Mouse (Mus musculus): ENCODE results near the gene Ypel1. TPM values are rescaled to one million over a fixed set of nuclear protein-coding genes. Genes with fewer than 3 reads are reported as not detected.

Ypel1 gene
- 89.9 and 95.5 TPM in 2 replicates for polyA plus RNA-seq (2016; fragmentation: Nextera tagmentation; extraction: Ambion mirVana)

- Histone ChIP-seq H3K27me3 (replicated peaks; ENCODE audit: low read depth, poor library complexity, severe bottlenecking) (no peaks in the 10 kb centered on the region), H3K27ac (replicated peaks) (peak within 1 kb of the TSS; percentile 98), H3K36me3 (replicated peaks) (peaks cover 32% of the 10 kb centered on the region), H3K4me3 (peak within 1 kb of the TSS; percentile 91), H3K9me3 (no peaks in the 10 kb centered on the region), H3K4me1 (peaks cover 9% of the 10 kb centered on the region)
- WGBS = under 1% methylated on average over 76 of the region's 76 CpGs
- DNase-seq (ENCODE audit: low spot score) = peak; percentile 93
Observed at GRCm38 (mm10) chr16:17069511-17070443, at the start of gene Ypel1. Ypel1 (plus strand) TSS chr16:17069696.

GRCm38 (mm10) chr16:17024469-17025148, 44.9 kb upstream of the Ypel1 start:
- no peaks in the 10 kb centered on the region for H3K27me3 ChIP-seq (replicated peaks; ENCODE audit: low read depth, poor library complexity, severe bottlenecking)
- H3K27ac ChIP-seq (replicated peaks) = no peak overlapping the region
- no peak for DNase-seq (ENCODE audit: low spot score)
- no peaks in the 10 kb centered on the region for H3K4me1 ChIP-seq
- 96% methylated on average over 3 of the region's 3 CpGs for WGBS
- no peaks in the 10 kb centered on the region for H3K9me3 ChIP-seq
- peaks cover 96% of the 10 kb centered on the region for H3K36me3 ChIP-seq (replicated peaks)
- H3K4me3 ChIP-seq = no peak overlapping the region

DNA sequence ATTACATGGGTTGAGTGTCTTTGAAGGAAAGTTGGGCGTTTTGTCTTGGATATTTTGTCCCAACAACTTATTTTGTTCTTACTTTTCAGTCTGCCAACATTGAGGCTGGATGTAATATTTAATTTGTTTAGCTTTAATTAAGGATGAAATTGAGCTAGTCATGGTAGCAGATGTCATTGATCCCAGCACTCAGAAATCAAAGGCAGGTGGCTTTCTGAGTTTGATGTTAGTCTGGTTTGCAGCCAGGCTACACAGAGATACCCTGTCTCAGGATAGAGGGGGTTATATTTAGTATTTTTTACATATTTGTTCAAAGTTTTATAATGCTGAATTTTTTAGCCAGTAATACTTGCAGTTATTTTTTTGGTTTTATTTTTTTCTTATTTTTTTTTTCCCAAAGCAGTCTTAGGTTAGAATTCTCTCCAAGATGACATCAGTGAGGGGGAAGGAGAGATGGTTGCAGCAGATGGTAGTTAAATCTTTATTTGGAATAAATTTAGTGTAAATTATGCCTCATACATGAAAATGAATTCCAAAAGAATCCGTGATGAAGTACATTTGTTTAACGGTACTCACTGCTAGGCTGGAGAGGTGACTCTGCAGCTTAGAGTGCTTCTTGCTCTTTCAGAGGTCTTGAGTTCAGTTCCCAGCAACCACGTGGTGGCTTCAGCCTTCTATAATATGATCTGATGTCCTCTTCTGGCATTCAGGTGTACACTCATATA, 39.4 kb upstream of the Ypel1 start:
- Histone ChIP-seq H3K9me3 (no peaks in the 10 kb centered on the region), H3K27ac (replicated peaks) (no peak overlapping the region), H3K4me3 (no peak overlapping the region), H3K36me3 (replicated peaks) (peaks cover 91% of the 10 kb centered on the region), H3K4me1 (no peaks in the 10 kb centered on the region), H3K27me3 (replicated peaks; ENCODE audit: low read depth, poor library complexity, severe bottlenecking) (no peaks in the 10 kb centered on the region)
- WGBS = 89% methylated on average over 4 of the region's 4 CpGs
- no peak for DNase-seq (ENCODE audit: low spot score)

DNA sequence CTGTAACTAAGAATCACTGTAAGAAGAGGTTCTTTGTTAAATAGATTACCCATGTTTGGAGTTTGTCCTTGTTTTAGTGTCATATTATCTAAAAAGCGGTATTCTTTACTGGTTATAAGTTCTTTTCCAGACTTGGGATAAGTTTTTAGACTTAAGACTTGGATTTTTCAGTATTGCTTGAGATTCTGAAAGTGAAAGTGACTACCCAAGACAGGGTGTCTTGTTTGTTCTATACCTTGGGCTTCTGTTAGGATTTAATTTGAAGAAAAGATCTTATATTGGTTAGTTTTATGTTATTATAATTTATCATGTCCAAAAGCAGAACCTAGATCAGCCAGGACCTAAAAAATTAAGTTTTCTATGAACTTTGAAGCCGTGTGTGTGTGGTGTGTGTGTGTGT, 35.7 kb upstream of the Ypel1 start:
- no peaks in the 10 kb centered on the region for H3K4me1 ChIP-seq
- peaks cover 92% of the 10 kb centered on the region for H3K36me3 ChIP-seq (replicated peaks)
- 94% methylated on average over 2 of the region's 2 CpGs for WGBS
- H3K9me3 ChIP-seq = no peaks in the 10 kb centered on the region
- DNase-seq (ENCODE audit: low spot score) = no peak
- no peak overlapping the region for H3K27ac ChIP-seq (replicated peaks)
- H3K4me3 ChIP-seq = no peak overlapping the region
- H3K27me3 ChIP-seq (replicated peaks; ENCODE audit: low read depth, poor library complexity, severe bottlenecking) = no peaks in the 10 kb centered on the region

GRCm38 (mm10) chr16:17040716-17041115, 28.8 kb upstream of the Ypel1 start:
- 97% methylated on average over 3 of the region's 3 CpGs for WGBS
- H3K4me3 ChIP-seq = no peak overlapping the region
- DNase-seq (ENCODE audit: low spot score) = no peak
- no peaks in the 10 kb centered on the region for H3K4me1 ChIP-seq
- no peak overlapping the region for H3K27ac ChIP-seq (replicated peaks)
- no peaks in the 10 kb centered on the region for H3K9me3 ChIP-seq
- no peaks in the 10 kb centered on the region for H3K27me3 ChIP-seq (replicated peaks; ENCODE audit: low read depth, poor library complexity, severe bottlenecking)
- peaks cover 100% of the 10 kb centered on the region for H3K36me3 ChIP-seq (replicated peaks)

DNA sequence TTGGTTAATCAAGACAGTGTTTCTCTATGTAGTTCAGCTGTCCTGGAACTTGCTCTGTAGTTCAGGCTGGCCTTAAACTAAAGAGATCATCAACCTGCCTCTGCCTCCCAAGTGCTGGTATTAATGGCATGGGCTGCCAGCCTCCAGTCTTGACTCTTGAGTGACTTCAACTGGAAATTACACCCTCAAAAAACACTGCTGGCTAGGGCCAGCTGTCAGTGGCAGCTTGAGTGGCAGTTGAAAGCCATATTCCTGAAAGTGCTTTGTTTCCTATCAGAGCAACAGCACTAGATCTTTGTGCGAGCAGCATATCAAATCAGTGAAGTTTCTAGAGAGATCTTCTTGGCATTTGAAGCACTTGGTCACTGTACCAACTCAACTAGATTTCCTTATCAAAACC, 28.1 kb upstream of the Ypel1 start:
- Histone ChIP-seq H3K9me3 (no peaks in the 10 kb centered on the region), H3K36me3 (replicated peaks) (peaks cover 100% of the 10 kb centered on the region), H3K4me1 (no peaks in the 10 kb centered on the region), H3K4me3 (no peak overlapping the region), H3K27me3 (replicated peaks; ENCODE audit: low read depth, poor library complexity, severe bottlenecking) (no peaks in the 10 kb centered on the region), H3K27ac (replicated peaks) (no peak overlapping the region)
- no peak for DNase-seq (ENCODE audit: low spot score)
- WGBS = 95% methylated on average over 1 of the region's 1 CpGs

- Histone ChIP-seq H3K27ac (replicated peaks) (no peak overlapping the region), H3K4me1 (no peaks in the 10 kb centered on the region), H3K4me3 (no peak overlapping the region), H3K27me3 (replicated peaks; ENCODE audit: low read depth, poor library complexity, severe bottlenecking) (no peaks in the 10 kb centered on the region), H3K36me3 (replicated peaks) (peaks cover 96% of the 10 kb centered on the region), H3K9me3 (no peaks in the 10 kb centered on the region)
- DNase-seq (ENCODE audit: low spot score) = no peak
- 93% methylated on average over 3 of the region's 3 CpGs for WGBS
Observed at GRCm38 (mm10) chr16:17044320-17044719, 25.2 kb upstream of the Ypel1 start.

- 79% methylated on average over 3 of the region's 3 CpGs for WGBS
Observed at GRCm38 (mm10) chr16:17045287-17045686, 24.2 kb upstream of the Ypel1 start.

GRCm38 (mm10) chr16:17049886-17050285, 19.6 kb upstream of the Ypel1 start:
- peaks cover 53% of the 10 kb centered on the region for H3K36me3 ChIP-seq (replicated peaks)
- H3K27ac ChIP-seq (replicated peaks) = no peak overlapping the region
- 90% methylated on average over 1 of the region's 1 CpGs for WGBS
- H3K4me1 ChIP-seq = no peaks in the 10 kb centered on the region
- no peak overlapping the region for H3K4me3 ChIP-seq
- no peaks in the 10 kb centered on the region for H3K9me3 ChIP-seq
- no peak for DNase-seq (ENCODE audit: low spot score)
- no peaks in the 10 kb centered on the region for H3K27me3 ChIP-seq (replicated peaks; ENCODE audit: low read depth, poor library complexity, severe bottlenecking)

More at GRCm38 (mm10) chr16:17045287-17045686, 24.2 kb upstream of the Ypel1 start:
- Histone ChIP-seq H3K4me1 (no peaks in the 10 kb centered on the region), H3K36me3 (replicated peaks) (peaks cover 96% of the 10 kb centered on the region), H3K4me3 (no peak overlapping the region), H3K9me3 (no peaks in the 10 kb centered on the region), H3K27me3 (replicated peaks; ENCODE audit: low read depth, poor library complexity, severe bottlenecking) (no peaks in the 10 kb centered on the region), H3K27ac (replicated peaks) (no peak overlapping the region)
- no peak for DNase-seq (ENCODE audit: low spot score)

DNA sequence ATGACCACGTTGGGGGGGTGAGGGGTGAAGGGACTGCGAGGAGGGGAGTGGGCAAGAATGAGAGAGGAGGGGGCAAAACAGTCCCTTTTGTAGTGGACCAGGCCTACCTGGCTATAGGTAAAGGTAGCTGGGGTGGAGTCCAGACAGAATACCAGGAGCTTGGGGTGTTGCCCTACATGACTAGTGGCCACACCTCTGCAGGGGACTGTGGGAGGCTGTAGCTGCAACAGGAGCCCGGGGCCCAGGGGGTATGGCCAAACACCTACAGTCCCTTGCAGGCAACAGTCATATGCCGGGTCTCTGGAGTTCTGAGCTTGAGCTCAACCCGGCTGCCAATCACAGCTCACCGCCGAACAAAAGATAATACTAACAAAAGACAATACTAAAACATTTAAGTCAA, 17.4 kb upstream of the Ypel1 start:
- no peaks in the 10 kb centered on the region for H3K27me3 ChIP-seq (replicated peaks; ENCODE audit: low read depth, poor library complexity, severe bottlenecking)
- no peak overlapping the region for H3K27ac ChIP-seq (replicated peaks)
- no peaks in the 10 kb centered on the region for H3K9me3 ChIP-seq
- no peaks in the 10 kb centered on the region for H3K4me1 ChIP-seq
- DNase-seq (ENCODE audit: low spot score) = no peak
- H3K4me3 ChIP-seq = no peak overlapping the region
- WGBS = 82% methylated on average over 7 of the region's 7 CpGs
- peaks cover 31% of the 10 kb centered on the region for H3K36me3 ChIP-seq (replicated peaks)

DNA sequence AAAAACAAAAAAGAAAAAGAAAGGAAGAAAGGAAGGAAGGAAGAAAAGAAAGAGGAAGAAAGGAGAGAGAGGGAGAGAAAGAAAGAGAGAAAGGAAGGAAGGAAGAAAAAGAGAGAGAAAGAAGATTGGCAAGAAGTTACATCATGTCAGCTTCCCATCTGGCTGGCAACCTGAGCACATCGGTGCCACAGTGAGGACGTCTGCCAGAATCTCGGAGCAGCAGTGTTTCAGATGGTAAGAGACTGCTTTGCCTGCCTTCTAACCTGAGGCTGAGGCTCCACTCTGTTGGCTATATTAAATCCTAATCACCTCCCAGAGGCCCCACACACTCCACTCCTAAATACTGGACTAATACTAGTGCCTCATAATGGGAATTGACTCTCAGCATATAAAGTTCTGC, 15.6 kb upstream of the Ypel1 start:
- Histone ChIP-seq H3K4me3 (no peak overlapping the region), H3K4me1 (peaks cover 4% of the 10 kb centered on the region; the same call in 1 of the 2 replicates), H3K9me3 (no peaks in the 10 kb centered on the region), H3K27me3 (replicated peaks; ENCODE audit: low read depth, poor library complexity, severe bottlenecking) (no peaks in the 10 kb centered on the region), H3K27ac (replicated peaks) (no peak overlapping the region), H3K36me3 (replicated peaks) (peaks cover 14% of the 10 kb centered on the region)
- WGBS = 87% methylated on average over 3 of the region's 3 CpGs
- DNase-seq (ENCODE audit: low spot score) = no peak

- 78% methylated on average over 3 of the region's 3 CpGs for WGBS
- no peak overlapping the region for H3K27ac ChIP-seq (replicated peaks)
Observed at GRCm38 (mm10) chr16:17055584-17055983, 13.9 kb upstream of the Ypel1 start.

More at GRCm38 (mm10) chr16:17055584-17055983, 13.9 kb upstream of the Ypel1 start:
- no peaks in the 10 kb centered on the region for H3K9me3 ChIP-seq
- H3K36me3 ChIP-seq (replicated peaks) = no peaks in the 10 kb centered on the region
- H3K4me3 ChIP-seq = no peak overlapping the region
- no peak for DNase-seq (ENCODE audit: low spot score)
- H3K4me1 ChIP-seq = peaks cover 4% of the 10 kb centered on the region; the same call in 1 of the 2 replicates
- no peaks in the 10 kb centered on the region for H3K27me3 ChIP-seq (replicated peaks; ENCODE audit: low read depth, poor library complexity, severe bottlenecking)

All from embryonic facial prominence, embryonic 10.5 days (tissue).